Mouse (Mus musculus) testis, adult 2 months (tissue): ENCODE measurements around the gene Phactr2.

Experiments used
- CTCF ChIP-seq: fragments of 200-500 bp; IDR thresholded peaks from 2 replicates; pipeline ENCODE4 v1.5.1; 2012; ENCODE audit warnings: low read depth, mild to moderate bottlenecking, inconsistent platforms, low read length, moderate library complexity; ENCODE audit not compliant: control insufficient read depth, insufficient read depth, insufficient replicate concordance
- POLR2A ChIP-seq: fragments of 200-500 bp; IDR thresholded peaks from 2 replicates; pipeline ENCODE4 v1.6.1; 2012; ENCODE audit warnings: low read depth, mild to moderate bottlenecking, inconsistent platforms, low read length, moderate library complexity; ENCODE audit not compliant: control insufficient read depth

DNA sequence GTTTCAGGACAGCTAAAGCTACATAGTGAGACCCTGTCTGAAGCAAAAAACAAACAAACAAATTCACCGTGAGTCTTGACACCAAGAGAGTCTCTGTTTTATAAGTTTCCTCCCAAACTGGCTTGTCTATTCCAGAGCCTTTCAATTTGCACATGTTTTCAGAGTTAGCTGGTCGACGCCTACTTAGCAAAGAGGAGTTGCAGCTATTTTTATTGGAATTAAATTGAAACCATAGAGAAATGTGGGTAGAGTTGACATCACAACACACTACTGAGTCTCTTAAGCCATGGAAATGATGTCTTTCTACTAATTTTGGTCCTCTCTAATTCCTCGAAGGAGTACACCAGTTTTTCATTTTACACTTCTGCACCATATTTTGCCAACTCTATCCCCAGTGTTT is 313.3 kb downstream of the Phactr2 start:
- TF ChIP-seq CTCF (no peak), POLR2A (no peak)
